ENCODE assay signal across 22 mouse cellular contexts in the genomic region with DNA sequence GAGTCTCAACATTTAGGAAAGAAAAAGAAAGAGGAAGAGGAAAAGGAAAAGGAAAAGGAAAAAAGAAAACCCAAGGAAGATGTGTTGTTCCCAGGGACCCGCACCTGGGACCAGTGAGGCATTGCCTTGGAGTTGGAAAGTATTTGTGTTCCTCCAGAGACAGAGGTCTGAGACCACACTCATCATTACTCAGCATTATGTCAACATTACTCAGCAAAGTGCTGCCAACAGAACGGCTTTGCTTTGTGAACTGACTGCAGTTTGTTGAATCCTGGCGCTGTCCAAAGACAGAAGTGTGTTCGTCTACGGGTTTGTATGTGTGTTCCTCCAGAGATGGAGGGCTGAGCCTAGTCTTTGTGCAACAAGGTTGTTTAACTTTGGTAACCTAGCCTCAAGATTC. TPM values are rescaled to one million over a fixed set of nuclear protein-coding genes. Genes with fewer than 3 reads are reported as not detected.
DNase-seq lines count a peak whose midpoint lies in the region; ATAC-seq and TF ChIP-seq lines count a peak whose summit lies in the region.
"Had no signal": no experiment of that assay in that cellular context is flagged by ENCODE, and none has a peak within 500 bp of the region (broad histone marks: within the 10 kb centered on the region; RNA-seq: fewer than 3 reads in every experiment).

No protein-coding gene starts in this region.

- WGBS in liver, embryonic 15.5 days (ENCODE audit: insufficient replicate concordance): 62% methylated on average over 5 of the region's 5 CpGs

- no peak for TF ChIP-seq RAD21 in CH12.LX (IDR thresholded peaks at IDR 0.05; ENCODE audit: low read depth, low read length)

- no peaks in the 10 kb centered on the region for H3K27me3 ChIP-seq in CH12.LX (replicated peaks)
- H3K27me3 ChIP-seq in liver, embryonic 15.5 days: no peaks in the 10 kb centered on the region
- H3K27me3 ChIP-seq: hindbrain, embryonic 15.5 days; limb, embryonic 12.5 days; midbrain, embryonic 12.5 days had no signal

- peaks cover 13 to 36% of the 10 kb centered on the region in 2 experiments for H3K4me1 ChIP-seq in CH12.LX (ENCODE audit: control insufficient read depth in 1 of 2, insufficient read depth in 2 of 2)
- H3K4me1 ChIP-seq in liver, embryonic 15.5 days (replicated peaks): peaks cover 52% of the 10 kb centered on the region

- 0 out of 2 replicates have a peak, but pooled peaks have one; percentile 25 for ATAC-seq in liver, embryonic 15.5 days (ENCODE audit: insufficient read depth)
- ATAC-seq in cerebellum, adult (ENCODE audit: insufficient number of reproducible peaks, low FRiP score, low TSS enrichment): no peak
- ATAC-seq: CD4-positive, CD25-positive, alpha-beta regulatory T cell, adult 4 months had no signal

- H3K36me3 ChIP-seq in CH12.LX (replicated peaks in 1 of 2; ENCODE audit: control insufficient read depth in 1 of 2, insufficient read depth in 1 of 2, low read length in 1 of 2): no peaks in the 10 kb centered on the region
- H3K36me3 ChIP-seq in liver, embryonic 15.5 days (replicated peaks): no peaks in the 10 kb centered on the region
- H3K36me3 ChIP-seq: embryonic facial prominence, embryonic 10.5 days; hindbrain, embryonic 15.5 days; limb, embryonic 12.5 days; midbrain, embryonic 12.5 days had no signal

- H3K79me2 ChIP-seq in CH12.LX (replicated peaks; ENCODE audit: control insufficient read depth, extremely low read depth, insufficient read depth, poor library complexity, severe bottlenecking): no peaks in the 10 kb centered on the region

- no peak overlapping the region for H3K4me3 ChIP-seq in CH12.LX (replicated peaks in 1 of 3; ENCODE audit: low read depth in 2 of 3, low read length in 2 of 3, poor library complexity in 1 of 3)
- H3K4me3 ChIP-seq in liver, embryonic 15.5 days (replicated peaks): no peak overlapping the region
- H3K4me3 ChIP-seq: embryonic facial prominence, embryonic 10.5 days; heart, adult 2 months; hindbrain, embryonic 15.5 days; limb, embryonic 12.5 days; midbrain, embryonic 12.5 days had no signal

- TF ChIP-seq CTCF in CH12.LX (conservative IDR thresholded peaks at IDR 0.05 in 1 of 2, IDR thresholded peaks at IDR 0.05 in 1 of 2; ENCODE audit: low read depth in 2 of 2, low read length in 2 of 2): no peak

- no peak overlapping the region for H3K27ac ChIP-seq in CH12.LX (ENCODE audit: insufficient read depth, low read depth)
- H3K27ac ChIP-seq in liver, embryonic 15.5 days (replicated peaks): peak overlapping the region; percentile 57
- H3K27ac ChIP-seq: embryonic facial prominence, embryonic 10.5 days; heart, adult 2 months; hindbrain, embryonic 15.5 days; limb, embryonic 12.5 days; midbrain, embryonic 12.5 days had no signal

- no peak overlapping the region for H3K4me2 ChIP-seq in CH12.LX (ENCODE audit: insufficient read depth, low read depth, poor library complexity, severe bottlenecking)
- H3K4me2 ChIP-seq in liver, embryonic 15.5 days: no peak overlapping the region
- H3K4me2 ChIP-seq: hindbrain, embryonic 15.5 days; limb, embryonic 12.5 days; lung, embryonic 14.5 days; midbrain, embryonic 12.5 days had no signal

- no peak overlapping the region for H3K9ac ChIP-seq in CH12.LX (ENCODE audit: insufficient read depth, low read depth)
- no peak overlapping the region for H3K9ac ChIP-seq in liver, embryonic 15.5 days
- H3K9ac ChIP-seq: hindbrain, embryonic 15.5 days; limb, embryonic 12.5 days; lung, embryonic 14.5 days; midbrain, embryonic 12.5 days had no signal

- dilution Hi-C loops in CH12.LX (cut with MboI; ENCODE audit: extremely low pct_ligation_motif_present, extremely low pct_unique_long_range_greater_than_20kb, low sequenced_read_pairs): no loop called here

- TF ChIP-seq POLR2A in CH12.LX (IDR thresholded peaks at IDR 0.05; ENCODE audit: low read depth, low read length): no peak

- in situ Hi-C loops in CH12.LX (cut with MboI; ENCODE audit: low pct_ligation_motif_present, low pct_unique_long_range_greater_than_20kb, low sequenced_read_pairs): no loop called here

- no peaks in the 10 kb centered on the region for H3K9me3 ChIP-seq in CH12.LX (replicated peaks; ENCODE audit: low read length)
- no peaks in the 10 kb centered on the region for H3K9me3 ChIP-seq in liver, embryonic 15.5 days (replicated peaks)
- H3K9me3 ChIP-seq: embryonic facial prominence, embryonic 10.5 days; hindbrain, embryonic 15.5 days; limb, embryonic 12.5 days; midbrain, embryonic 12.5 days had no signal

- no peak for TF ChIP-seq EP300 in CH12.LX (IDR thresholded peaks at IDR 0.05; ENCODE audit: low read length)

- DNase-seq in 3T3-L1 (ENCODE audit: low read depth, low spot score) (peak; percentile 79), CH12.LX (ENCODE audit: extremely low read depth) (no peak)
- peak; percentile 57 for DNase-seq in c-Kit-negative CD71-positive TER-119-positive erythroid progenitor cells, embryonic 14.5 days (ENCODE audit: low read depth, low spot score)
- no peak for DNase-seq in right cerebral cortex, postnatal 14 days
- DNase-seq in layer of hippocampus, postnatal 14 days (ENCODE audit: low spot score in 2 of 2): no peak
- DNase-seq: adrenal gland, postnatal 25 days; cerebellum, adult 11 months; cerebellum, adult 9-11 months; gastrocnemius, postnatal 25 days; heart, adult 2 months; kidney, adult 2 months; kidney, postnatal 10 days; layer of hippocampus, postnatal 36 days; lung, embryonic 14.5 days; thymus, postnatal 36 days had no signal

TF ChIP-seq in CH12.LX, 34 proteins besides CTCF, POLR2A, EP300 and RAD21:
- TF ChIP-seq NELFE (IDR thresholded peaks at IDR 0.05; ENCODE audit: low read depth, low read length) (no peak), GABPA (IDR thresholded peaks at IDR 0.05; ENCODE audit: insufficient replicate concordance, low read depth, low read length) (no peak), MAFK (IDR thresholded peaks at IDR 0.05; ENCODE audit: insufficient replicate concordance, low read length) (peak; percentile 44; the same call in 1 of the 2 replicates), SIN3A (IDR thresholded peaks at IDR 0.05; ENCODE audit: low read length) (no peak), JUN (IDR thresholded peaks at IDR 0.05; ENCODE audit: insufficient read depth, low read depth, low read length) (no peak), CHD2 (IDR thresholded peaks at IDR 0.05; ENCODE audit: low read length) (no peak)

RNA-seq across cellular contexts. Expression of a gene that starts 20.4 kb away (rescaled TPM):
- total RNA-seq in CH12.LX (2012; rRNA removed) (1.0 TPM in 2 replicates), CH12.LX (2014; rRNA removed) (1.0 and 1.4 TPM in 2 replicates)
- 3.1 and 3.2 TPM in 2 replicates for polyA plus RNA-seq in CH12.LX (2012; ENCODE audit: insufficient read length, low read depth)
- 2.1 and 2.9 TPM in 2 replicates for polyA plus RNA-seq in liver, embryonic 15.5 days (2015; fragmentation: Nextera tagmentation; extraction: Ambion mirVana)
- 10 to 100 TPM; 22.9 to 23.6 TPM for total RNA-seq in layer of hippocampus, postnatal 14 days (2021)

Comparison
In these comparisons a context has a peak if more than half of its experiments do, and no peak if none do; other contexts are left out.
1. DNase-seq: peak in 3T3-L1 (single experiment) and c-Kit-negative CD71-positive TER-119-positive erythroid progenitor cells, embryonic 14.5 days (single experiment); none in CH12.LX (single experiment), right cerebral cortex, postnatal 14 days (single experiment) and layer of hippocampus, postnatal 14 days (0 of 2).
2. RNA of a gene that starts 20.4 kb away (total RNA-seq): 22.9 to 23.6 TPM in layer of hippocampus, postnatal 14 days; 1.0 to 1.4 TPM in CH12.LX; every median in the first group is over 4 times any median in the second.